Mouse (Mus musculus) adipocyte (in vitro differentiated cells): ENCODE results near the gene Vmn1r124.
"Not testable (repeated sequence)": the region's sequence is repeated elsewhere in the genome, so short reads cannot be mapped to it uniquely, and the experiment has no call there.

Source experiments
- DNase-seq: peaks from one replicate; pipeline ENCODE4 v3.0.0-alpha.2; 2016; ENCODE audit warnings: low spot score

Gene Vmn1r124

DNA sequence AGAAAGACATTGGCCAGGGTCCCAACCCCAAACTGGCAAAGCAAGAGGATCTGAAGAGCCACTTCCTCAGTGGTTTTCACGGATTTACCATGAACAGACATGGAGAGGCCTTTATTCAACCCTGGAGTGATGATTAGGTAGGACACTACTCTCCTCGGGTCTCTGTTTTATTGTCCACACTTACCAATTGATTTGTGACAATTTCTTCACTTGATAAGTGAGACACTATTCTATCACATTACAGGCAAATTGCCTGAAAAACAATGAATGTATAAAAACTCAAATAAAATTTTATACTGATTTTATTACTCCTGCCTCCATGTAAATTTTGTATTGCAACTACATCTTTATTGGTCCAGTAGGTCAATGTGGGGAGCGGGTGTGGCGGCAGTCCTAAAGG lies at the start of gene Vmn1r124:
Gene Vmn1r124 (minus strand): TSS at position 101 of the 400 bp plus-strand sequence.
- not testable (repeated sequence) for DNase-seq

GRCm38 (mm10) chr7:21301367-21301766 lies 41.0 kb upstream of the Vmn1r124 start, which contains the start of gene Vmn1r126:
TSS of gene Vmn1r126 (minus strand) at chr7:21301467.
- not testable (repeated sequence) for DNase-seq

DNA sequence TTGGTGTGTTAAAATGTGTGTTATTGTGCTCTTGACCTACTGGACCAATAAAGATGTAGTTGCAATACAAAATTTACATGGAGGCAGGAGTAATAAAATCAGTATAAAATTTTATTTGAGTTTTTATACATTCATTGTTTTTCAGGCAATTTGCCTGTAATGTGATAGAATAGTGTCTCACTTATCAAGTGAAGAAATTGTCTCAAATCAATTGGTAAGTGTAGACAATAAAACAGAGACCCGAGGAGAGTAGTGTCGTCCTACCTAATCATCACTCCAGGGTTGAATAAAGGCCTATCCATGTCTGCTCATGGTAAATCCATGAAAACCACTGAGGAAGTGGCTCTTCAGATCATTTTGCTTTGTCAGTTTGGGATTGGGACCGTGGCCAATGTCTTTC lies 11.5 kb upstream of the Vmn1r124 start, which contains the start of gene Vmn1r125:
Gene Vmn1r125 (plus strand): TSS at position 301 of the 400 bp plus-strand sequence.
- not testable (repeated sequence) for DNase-seq
